Mouse (Mus musculus) stomach, embryonic 16.5 days (tissue): ENCODE measurements around the gene Rin3. TPM values are rescaled to one million over a fixed set of nuclear protein-coding genes. Genes with fewer than 3 reads are reported as not detected.
A peak's percentile ranks its signal among the peaks of the same experiment; 100 is the strongest.

Experiments
- ATAC-seq: fragments of 200-750 bp; cut with Nextera tagmentation; 2 replicates; pipeline ENCODE4 v1.8.0; 2017; ENCODE audit warnings: moderate number of reproducible peaks, moderate TSS enrichment; ENCODE audit not compliant: insufficient read depth, low FRiP score
- H3K27ac ChIP-seq: fragments of 300-500 bp; sonication (generic); 2 replicates; pipeline ENCODE4 v1.5.1; 2014; ENCODE audit warnings: low read length
- H3K27me3 ChIP-seq: fragments of 300-500 bp; sonication (generic); 2 replicates; pipeline ENCODE4 v1.6.1; 2014; ENCODE audit warnings: low read length, control low read depth, mixed read lengths; ENCODE audit not compliant: control insufficient read depth, insufficient read depth
- H3K36me3 ChIP-seq: fragments of 300-500 bp; sonication (generic); 2 replicates; pipeline ENCODE4 v1.6.1; 2014; ENCODE audit warnings: low read length; ENCODE audit not compliant: control insufficient read depth, insufficient read depth
- H3K4me1 ChIP-seq: fragments of 300-500 bp; sonication (generic); 2 replicates; pipeline ENCODE4 v1.6.1; 2014; ENCODE audit warnings: low read length, control low read depth, mixed read lengths; ENCODE audit not compliant: control insufficient read depth, insufficient read depth
- H3K4me2 ChIP-seq: fragments of 300-500 bp; sonication (generic); 2 replicates; pipeline ENCODE4 v1.6.1; 2014; ENCODE audit warnings: low read depth, low read length, mixed read lengths
- H3K4me3 ChIP-seq: fragments of 300-500 bp; sonication (generic); replicated peaks from 2 replicates; pipeline ENCODE4 v1.5.1; 2014; ENCODE audit warnings: mild to moderate bottlenecking, low read length
- H3K9ac ChIP-seq: fragments of 300-500 bp; sonication (generic); 2 replicates; pipeline ENCODE4 v1.6.1; 2014; ENCODE audit warnings: low read length
- H3K9me3 ChIP-seq: fragments of 300-500 bp; sonication (generic); replicated peaks from 2 replicates; pipeline ENCODE4 v1.6.1; 2016; ENCODE audit warnings: low read length, control low read depth; ENCODE audit not compliant: control insufficient read depth
- WGBS: fragments of 180-500 bp; shearing (Covaris S2); extraction: QIAGEN DNeasy Blood & Tissue Kit; methylation state at CpG from one replicate; pipeline ENCODE4 v1.1.7; 2014; 5-methylcytosine and 5-hydroxymethylcytosine counted together
- polyA plus RNA-seq: library from polyadenylated mRNA; unstranded; fragments of >200 nt; fragmentation: Nextera tagmentation; extraction: Ambion mirVana; gene quantifications from 2 replicates; pipeline ENCODE4 v1.2.1, GENCODE M21; 2015

The Rin3 gene
- polyA plus RNA-seq, 1 experiment from 2014 or later, result 9.3 TPM

- Histone ChIP-seq H3K36me3 (0 out of 2 replicates have a peak, but pooled peaks cover 2% of the 10 kb centered on the region), H3K4me3 (no peak overlapping the region), H3K4me1 (0 out of 2 replicates have a peak, but pooled peaks cover 8% of the 10 kb centered on the region), H3K27me3 (no peaks in the 10 kb centered on the region), H3K27ac (no peak overlapping the region; the same call in 1 of the 2 replicates), H3K9ac (no peak overlapping the region), H3K9me3 (no peaks in the 10 kb centered on the region), H3K4me2 (no peak overlapping the region)
- ATAC-seq, result peak; percentile 42; the same call in 1 of the 2 replicates
- WGBS, result 49% methylated on average over 2 of the region's 2 CpGs
Measured at GRCm38 (mm10) chr12:102319150-102319549, 36.3 kb downstream of the Rin3 start.

GRCm38 (mm10) chr12:102319899-102320298 lies 37.1 kb downstream of the Rin3 start:
- peaks cover 15% of the 10 kb centered on the region for H3K4me1 ChIP-seq
- H3K9ac ChIP-seq, result no peak overlapping the region
- no peak overlapping the region for H3K4me2 ChIP-seq
- WGBS, result 50% methylated on average over 2 of the region's 2 CpGs
- peak overlapping the region; percentile 49; the same call in 1 of the 2 replicates for H3K27ac ChIP-seq
- 0 out of 2 replicates have a peak, but pooled peaks cover 2% of the 10 kb centered on the region for H3K36me3 ChIP-seq
- H3K4me3 ChIP-seq, result no peak overlapping the region
- no peaks in the 10 kb centered on the region for H3K27me3 ChIP-seq
- H3K9me3 ChIP-seq, result no peaks in the 10 kb centered on the region
- peak; percentile 49; the same call in 1 of the 2 replicates for ATAC-seq

- 0 out of 2 replicates have a peak, but pooled peaks cover 1% of the 10 kb centered on the region for H3K36me3 ChIP-seq
- no peak overlapping the region for H3K4me3 ChIP-seq
- H3K9ac ChIP-seq, result no peak overlapping the region
- no peak overlapping the region for H3K4me2 ChIP-seq
- no peak for ATAC-seq
- H3K4me1 ChIP-seq, result peaks cover 16% of the 10 kb centered on the region
- H3K9me3 ChIP-seq, result no peaks in the 10 kb centered on the region
- no peak overlapping the region for H3K27ac ChIP-seq
- 48% methylated on average over 2 of the region's 2 CpGs for WGBS
- no peaks in the 10 kb centered on the region for H3K27me3 ChIP-seq
Measured at GRCm38 (mm10) chr12:102320322-102320721, 37.5 kb downstream of the Rin3 start.

GRCm38 (mm10) chr12:102321064-102321728 lies 38.3 kb downstream of the Rin3 start:
- no peak overlapping the region for H3K27ac ChIP-seq
- 77% methylated on average over 4 of the region's 4 CpGs for WGBS
- peaks cover 16% of the 10 kb centered on the region for H3K4me1 ChIP-seq

GRCm38 (mm10) chr12:102321855-102322254 lies 39.0 kb downstream of the Rin3 start:
- Histone ChIP-seq H3K4me3 (no peak overlapping the region), H3K27me3 (no peaks in the 10 kb centered on the region), H3K36me3 (no peaks in the 10 kb centered on the region), H3K4me1 (peaks cover 16% of the 10 kb centered on the region), H3K9me3 (no peaks in the 10 kb centered on the region), H3K4me2 (no peak overlapping the region), H3K9ac (no peak overlapping the region), H3K27ac (no peak overlapping the region)
- ATAC-seq, result no peak
- WGBS, result 78% methylated on average over 5 of the region's 5 CpGs

More at GRCm38 (mm10) chr12:102321064-102321728, 38.3 kb downstream of the Rin3 start:
- Histone ChIP-seq H3K36me3 (no peaks in the 10 kb centered on the region), H3K9me3 (no peaks in the 10 kb centered on the region), H3K4me3 (no peak overlapping the region), H3K4me2 (no peak overlapping the region), H3K9ac (no peak overlapping the region), H3K27me3 (no peaks in the 10 kb centered on the region)
- no peak for ATAC-seq

- no peak overlapping the region for H3K4me2 ChIP-seq
- H3K36me3 ChIP-seq, result no peaks in the 10 kb centered on the region
- H3K4me1 ChIP-seq, result peaks cover 18% of the 10 kb centered on the region
- peak overlapping the region; percentile 68 for H3K27ac ChIP-seq
- WGBS, result 80% methylated on average over 2 of the region's 2 CpGs
- ATAC-seq, result peak; percentile 51; the same call in 1 of the 2 replicates
- H3K9me3 ChIP-seq, result no peaks in the 10 kb centered on the region
- no peak overlapping the region for H3K9ac ChIP-seq
- no peak overlapping the region for H3K4me3 ChIP-seq
- no peaks in the 10 kb centered on the region for H3K27me3 ChIP-seq
Measured at GRCm38 (mm10) chr12:102323392-102323791, 40.5 kb downstream of the Rin3 start.

GRCm38 (mm10) chr12:102324156-102324885 lies 41.5 kb downstream of the Rin3 start:
- Histone ChIP-seq H3K36me3 (no peaks in the 10 kb centered on the region), H3K27me3 (no peaks in the 10 kb centered on the region), H3K4me3 (no peak overlapping the region), H3K4me1 (peaks cover 18% of the 10 kb centered on the region), H3K9ac (no peak overlapping the region), H3K27ac (peak overlapping the region; percentile 68), H3K4me2 (no peak overlapping the region), H3K9me3 (no peaks in the 10 kb centered on the region)
- 51% methylated on average over 6 of the region's 6 CpGs for WGBS
- ATAC-seq, result no peak

- Histone ChIP-seq H3K4me2 (no peak overlapping the region), H3K36me3 (no peaks in the 10 kb centered on the region), H3K4me1 (peaks cover 15% of the 10 kb centered on the region), H3K9me3 (no peaks in the 10 kb centered on the region), H3K4me3 (no peak overlapping the region), H3K27ac (peak overlapping the region; percentile 68; the same call in 1 of the 2 replicates), H3K27me3 (no peaks in the 10 kb centered on the region), H3K9ac (no peak overlapping the region)
- WGBS, result 65% methylated on average over 2 of the region's 2 CpGs
- ATAC-seq, result no peak
Measured at GRCm38 (mm10) chr12:102324886-102325220, 42.0 kb downstream of the Rin3 start.

- H3K27ac ChIP-seq, result no peak overlapping the region
- ATAC-seq, result no peak
- H3K4me1 ChIP-seq, result peaks cover 15% of the 10 kb centered on the region
- H3K4me3 ChIP-seq, result no peak overlapping the region
- H3K9me3 ChIP-seq, result no peaks in the 10 kb centered on the region
- WGBS, result 81% methylated on average over 2 of the region's 2 CpGs
- H3K36me3 ChIP-seq, result no peaks in the 10 kb centered on the region
- H3K9ac ChIP-seq, result no peak overlapping the region
- H3K27me3 ChIP-seq, result no peaks in the 10 kb centered on the region
- H3K4me2 ChIP-seq, result no peak overlapping the region
Measured at GRCm38 (mm10) chr12:102326753-102327340, 44.0 kb downstream of the Rin3 start.
